Mouse (Mus musculus): ENCODE measurements around the gene Cyp2w1. TPM values are rescaled to one million over a fixed set of nuclear protein-coding genes. Genes with fewer than 3 reads are reported as not detected.

The Cyp2w1 gene
- polyA plus RNA-seq, 1 experiment = 2.0 TPM

DNA sequence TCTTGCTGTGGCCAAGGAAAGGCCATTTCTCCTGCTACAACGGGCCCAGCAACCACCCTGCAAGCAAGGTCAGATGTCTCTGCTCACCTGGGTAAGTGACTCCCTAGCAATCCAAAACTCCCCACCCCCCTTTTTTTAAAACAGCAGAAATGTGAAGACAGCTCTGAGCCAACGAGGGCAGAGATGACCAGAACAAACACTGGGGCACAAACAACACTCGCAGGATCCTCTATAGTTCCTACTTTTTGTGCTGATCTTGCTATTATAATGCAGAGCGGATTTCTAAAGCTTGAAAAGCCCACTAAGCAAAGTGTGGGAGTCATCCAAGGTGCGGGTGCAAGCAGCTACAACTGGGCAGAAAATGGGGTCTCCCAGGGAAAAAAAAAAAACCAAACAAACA, 18.7 kb downstream of the Cyp2w1 start:
- TF ChIP-seq CTCF (IDR thresholded peaks at IDR 0.05; ENCODE audit: extremely low read depth, insufficient read length, insufficient replicate concordance, low read depth, low read length) (no peak), POLR2A (IDR thresholded peaks at IDR 0.05; ENCODE audit: low read depth, low read length) (no peak)
- Histone ChIP-seq H3K27ac (ENCODE audit: insufficient read depth, low read depth, low read length) (peak overlapping the region; percentile 73), H3K4me3 (ENCODE audit: low read depth, low read length) (peak overlapping the region; percentile 68; the same call in 1 of the 2 replicates), H3K27me3 (ENCODE audit: control insufficient read depth, insufficient read depth, low read length) (no peaks in the 10 kb centered on the region), H3K4me1 (ENCODE audit: control insufficient read depth, insufficient read depth, insufficient read length, low read length) (peaks cover 15% of the 10 kb centered on the region), H3K36me3 (ENCODE audit: control insufficient read depth, insufficient read depth, low read length) (no peaks in the 10 kb centered on the region)
- WGBS = 77% methylated on average over 5 of the region's 5 CpGs

DNA sequence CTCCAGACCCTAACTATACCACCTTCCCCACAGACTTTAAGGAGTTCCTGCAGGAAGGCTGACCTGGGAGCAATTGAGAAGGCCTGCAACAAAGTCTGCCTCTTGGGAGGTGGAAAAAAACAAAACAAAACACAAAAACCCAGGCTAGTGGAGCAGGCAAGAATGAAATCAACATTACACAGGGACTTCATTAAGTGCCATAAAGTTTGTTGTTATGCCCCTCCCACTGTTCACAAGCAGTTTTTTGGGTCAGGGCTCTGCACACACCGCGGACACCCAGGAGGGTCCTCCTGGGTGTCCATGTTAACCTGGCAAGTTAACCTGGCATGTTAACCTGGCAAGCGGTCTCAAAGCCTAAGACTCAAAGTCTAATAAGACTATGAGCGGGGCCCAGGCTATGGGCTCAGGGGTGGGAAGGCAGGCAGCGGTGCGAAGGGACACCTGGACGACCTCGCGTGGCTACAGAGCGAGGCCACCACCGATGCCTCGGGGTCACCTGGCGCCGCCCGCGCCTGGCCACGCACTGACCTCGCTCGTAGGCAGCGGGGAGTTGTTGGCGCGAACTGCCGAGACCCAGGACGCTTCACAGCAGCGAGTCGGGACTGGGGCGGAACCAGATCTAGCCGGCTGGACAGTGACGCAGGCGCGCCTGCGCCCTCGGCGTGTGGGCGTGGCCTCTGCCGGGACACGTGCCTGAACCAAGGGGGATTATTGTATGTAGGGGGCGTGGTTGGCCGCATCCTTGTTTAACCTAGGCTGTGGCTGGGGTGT, 19.4 kb downstream of the Cyp2w1 start:
- Histone ChIP-seq H3K27me3 (ENCODE audit: control insufficient read depth, insufficient read depth, low read length) (no peaks in the 10 kb centered on the region), H3K4me1 (ENCODE audit: control insufficient read depth, insufficient read depth, insufficient read length, low read length) (peaks cover 15% of the 10 kb centered on the region), H3K27ac (ENCODE audit: insufficient read depth, low read depth, low read length) (peak overlapping the region; percentile 73), H3K4me3 (ENCODE audit: low read depth, low read length) (peak overlapping the region; percentile 68), H3K36me3 (ENCODE audit: control insufficient read depth, insufficient read depth, low read length) (no peaks in the 10 kb centered on the region)
- peak; percentile 85 for TF ChIP-seq POLR2A (IDR thresholded peaks at IDR 0.05; ENCODE audit: low read depth, low read length)
- TF ChIP-seq CTCF (IDR thresholded peaks at IDR 0.05; ENCODE audit: extremely low read depth, insufficient read length, insufficient replicate concordance, low read depth, low read length) = no peak
- WGBS = under 1% methylated on average over 39 of the region's 39 CpGs

DNA sequence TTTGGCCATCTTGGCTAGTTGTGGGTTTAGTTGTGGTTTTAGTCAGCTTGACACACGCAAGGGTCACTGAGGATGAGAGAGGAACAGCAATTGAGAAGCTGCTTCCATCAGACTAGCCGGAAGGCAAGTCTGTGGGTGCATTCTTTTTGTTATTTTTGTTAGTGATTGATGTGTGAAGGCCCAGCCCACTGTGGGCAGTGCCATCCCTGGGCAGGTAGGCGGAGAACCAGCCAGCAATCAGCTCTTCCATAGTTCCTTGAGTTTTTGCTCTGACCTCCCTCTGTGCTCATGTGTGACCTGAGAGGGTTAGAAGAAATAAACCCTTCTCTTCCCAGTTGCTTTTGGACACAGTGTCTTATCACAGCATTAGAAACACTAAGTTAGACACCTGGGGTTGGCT, 20.7 kb downstream of the Cyp2w1 start:
- no peak for TF ChIP-seq CTCF (IDR thresholded peaks at IDR 0.05; ENCODE audit: extremely low read depth, insufficient read length, insufficient replicate concordance, low read depth, low read length)
- no peak for TF ChIP-seq POLR2A (IDR thresholded peaks at IDR 0.05; ENCODE audit: low read depth, low read length)
- Histone ChIP-seq H3K27ac (ENCODE audit: insufficient read depth, low read depth, low read length) (no peak overlapping the region), H3K4me1 (ENCODE audit: control insufficient read depth, insufficient read depth, insufficient read length, low read length) (peaks cover 18% of the 10 kb centered on the region), H3K4me3 (ENCODE audit: low read depth, low read length) (no peak overlapping the region), H3K36me3 (ENCODE audit: control insufficient read depth, insufficient read depth, low read length) (no peaks in the 10 kb centered on the region), H3K27me3 (ENCODE audit: control insufficient read depth, insufficient read depth, low read length) (no peaks in the 10 kb centered on the region)
- 76% methylated on average over 3 of the region's 3 CpGs for WGBS

DNA sequence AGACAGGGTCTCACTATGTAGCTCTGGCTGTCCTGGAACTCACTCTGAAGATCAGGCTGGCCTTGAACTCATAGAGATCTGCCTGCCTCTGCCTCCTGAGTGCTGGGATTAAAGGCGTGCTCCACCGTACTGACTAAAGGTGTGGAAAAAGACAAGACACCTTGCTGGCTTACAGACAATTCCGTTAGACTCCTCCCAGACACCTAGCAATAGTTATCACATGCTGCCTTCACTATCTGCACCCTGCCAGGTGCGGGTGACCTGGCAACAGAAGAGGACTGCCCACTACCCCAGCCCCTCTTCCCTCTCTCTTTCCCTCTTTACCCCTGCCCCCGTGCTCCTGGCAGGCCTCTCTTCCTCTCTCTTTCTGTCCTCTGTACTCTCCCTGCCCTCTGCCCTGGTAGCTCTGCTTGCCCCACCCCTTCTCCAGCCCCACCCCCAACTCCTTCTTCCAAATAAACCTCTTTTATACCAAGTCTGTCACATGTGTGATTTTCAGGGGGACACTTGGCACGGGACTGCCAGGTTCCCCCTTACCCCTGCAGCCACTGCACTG, 21.6 kb downstream of the Cyp2w1 start:
- no peak overlapping the region for H3K27ac ChIP-seq (ENCODE audit: insufficient read depth, low read depth, low read length)

DNA sequence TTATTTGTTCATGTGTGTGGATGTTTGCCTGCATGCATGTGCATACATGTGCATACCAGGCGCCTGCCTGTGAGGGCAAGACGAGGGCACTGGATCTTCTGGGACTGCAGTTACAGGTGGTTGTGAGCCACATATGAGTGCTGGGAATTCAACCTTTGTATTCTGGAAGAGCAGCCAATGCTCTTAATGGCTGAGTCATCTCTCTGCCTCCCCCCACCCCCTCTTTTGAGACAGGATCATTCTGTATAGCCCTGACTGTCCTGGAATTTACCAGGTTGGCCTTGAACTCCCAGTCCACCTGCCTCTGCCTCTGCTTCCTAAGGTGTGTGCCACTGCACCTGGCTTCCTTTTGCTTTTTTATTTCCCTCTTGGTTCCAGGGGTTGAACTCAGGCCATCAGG, 22.4 kb downstream of the Cyp2w1 start:
- Histone ChIP-seq H3K36me3 (ENCODE audit: control insufficient read depth, insufficient read depth, low read length) (no peaks in the 10 kb centered on the region), H3K27ac (ENCODE audit: insufficient read depth, low read depth, low read length) (0 out of 2 replicates have a peak overlapping the region, but pooled peaks have one; percentile 1), H3K4me1 (ENCODE audit: control insufficient read depth, insufficient read depth, insufficient read length, low read length) (peaks cover 31% of the 10 kb centered on the region), H3K4me3 (ENCODE audit: low read depth, low read length) (no peak overlapping the region), H3K27me3 (ENCODE audit: control insufficient read depth, insufficient read depth, low read length) (no peaks in the 10 kb centered on the region)
- TF ChIP-seq CTCF (IDR thresholded peaks at IDR 0.05; ENCODE audit: extremely low read depth, insufficient read length, insufficient replicate concordance, low read depth, low read length) (no peak), POLR2A (IDR thresholded peaks at IDR 0.05; ENCODE audit: low read depth, low read length) (no peak)
- 61% methylated on average over 2 of the region's 2 CpGs for WGBS

More for the DNA sequence above, 21.6 kb downstream of the Cyp2w1 start:
- 34% methylated on average over 6 of the region's 6 CpGs for WGBS
- TF ChIP-seq POLR2A (IDR thresholded peaks at IDR 0.05; ENCODE audit: low read depth, low read length) (no peak), CTCF (IDR thresholded peaks at IDR 0.05; ENCODE audit: extremely low read depth, insufficient read length, insufficient replicate concordance, low read depth, low read length) (no peak)
- Histone ChIP-seq H3K4me3 (ENCODE audit: low read depth, low read length) (no peak overlapping the region), H3K27me3 (ENCODE audit: control insufficient read depth, insufficient read depth, low read length) (no peaks in the 10 kb centered on the region), H3K36me3 (ENCODE audit: control insufficient read depth, insufficient read depth, low read length) (no peaks in the 10 kb centered on the region), H3K4me1 (ENCODE audit: control insufficient read depth, insufficient read depth, insufficient read length, low read length) (peaks cover 23% of the 10 kb centered on the region)

DNA sequence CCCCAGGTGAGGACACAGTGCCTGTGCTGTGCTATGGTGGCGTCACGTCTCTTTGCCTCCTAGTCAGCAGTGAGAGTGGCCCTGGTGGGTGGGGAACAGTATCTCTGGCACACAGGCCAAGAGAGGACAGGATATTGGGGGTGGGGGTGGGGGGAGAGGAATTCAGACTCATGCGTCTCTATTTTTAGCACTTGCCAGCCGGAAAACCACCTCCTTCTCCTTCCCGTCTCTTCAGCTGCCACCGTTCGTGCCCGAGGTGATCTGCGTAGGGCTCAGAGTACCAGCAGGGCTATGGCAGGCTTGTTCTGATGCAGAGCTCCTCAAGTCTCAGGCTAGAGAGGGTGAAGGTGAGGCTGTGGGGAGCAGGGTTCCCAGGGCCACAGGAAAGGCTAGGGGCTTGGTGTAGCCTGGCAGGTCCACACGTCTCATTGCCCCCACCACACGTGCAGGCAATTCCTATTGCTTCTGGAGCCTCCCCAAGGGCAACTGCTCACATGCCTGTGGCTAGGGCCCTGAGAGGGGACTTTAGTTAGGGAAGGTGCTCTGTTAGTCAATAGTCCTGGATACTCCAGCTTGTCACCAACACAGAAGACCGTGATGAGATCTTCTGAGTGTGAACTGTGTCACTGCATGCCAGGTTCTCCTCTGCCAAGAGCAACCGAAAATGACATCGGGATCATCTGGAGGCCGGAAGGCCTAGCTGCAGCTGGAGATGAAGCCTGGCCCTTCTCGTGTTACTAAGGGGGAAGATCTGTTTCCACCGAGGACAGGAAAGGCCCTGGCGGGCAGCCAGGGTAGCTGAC, 25.3 kb downstream of the Cyp2w1 start, which contains the start of gene Gpr146:
Gene Gpr146, plus strand, starts transcription at position 230 of the 803 bp plus-strand sequence.
- Histone ChIP-seq H3K27me3 (ENCODE audit: control insufficient read depth, insufficient read depth, low read length) (no peaks in the 10 kb centered on the region), H3K4me3 (ENCODE audit: low read depth, low read length) (no peak within 1 kb of the TSS), H3K4me1 (ENCODE audit: control insufficient read depth, insufficient read depth, insufficient read length, low read length) (peaks cover 37% of the 10 kb centered on the region), H3K36me3 (ENCODE audit: control insufficient read depth, insufficient read depth, low read length) (no peaks in the 10 kb centered on the region), H3K27ac (ENCODE audit: insufficient read depth, low read depth, low read length) (peak within 1 kb of the TSS; percentile 77)
- 73% methylated on average over 18 of the region's 18 CpGs for WGBS
- TF ChIP-seq POLR2A (IDR thresholded peaks at IDR 0.05; ENCODE audit: low read depth, low read length) (0 out of 2 replicates have a peak, but pooled peaks have one; percentile 30), CTCF (IDR thresholded peaks at IDR 0.05; ENCODE audit: extremely low read depth, insufficient read length, insufficient replicate concordance, low read depth, low read length) (no peak)

DNA sequence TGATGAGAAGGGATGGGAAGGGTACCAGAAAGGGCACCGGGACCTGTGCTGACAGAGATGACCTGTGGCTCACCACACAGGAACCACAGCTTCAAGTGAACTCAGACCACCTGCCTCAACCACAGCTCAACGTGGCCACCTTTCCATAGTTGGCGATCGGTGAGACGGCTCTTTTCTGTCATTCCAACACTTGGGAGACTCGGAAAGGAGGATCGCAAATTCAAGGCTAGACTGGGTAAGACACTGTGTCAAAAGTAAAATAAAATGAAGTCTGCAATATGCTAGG, 25.8 kb downstream of the Cyp2w1 start:
- Histone ChIP-seq H3K4me1 (ENCODE audit: control insufficient read depth, insufficient read depth, insufficient read length, low read length) (peaks cover 37% of the 10 kb centered on the region), H3K27ac (ENCODE audit: insufficient read depth, low read depth, low read length) (0 out of 2 replicates have a peak overlapping the region, but pooled peaks have one; percentile 30), H3K27me3 (ENCODE audit: control insufficient read depth, insufficient read depth, low read length) (no peaks in the 10 kb centered on the region), H3K36me3 (ENCODE audit: control insufficient read depth, insufficient read depth, low read length) (no peaks in the 10 kb centered on the region), H3K4me3 (ENCODE audit: low read depth, low read length) (no peak overlapping the region)
- TF ChIP-seq POLR2A (IDR thresholded peaks at IDR 0.05; ENCODE audit: low read depth, low read length) = no peak; the same call in 1 of the 2 replicates
- TF ChIP-seq CTCF (IDR thresholded peaks at IDR 0.05; ENCODE audit: extremely low read depth, insufficient read length, insufficient replicate concordance, low read depth, low read length) = no peak
- 83% methylated on average over 7 of the region's 7 CpGs for WGBS
